Mouse (Mus musculus): ENCODE measurements at regions not wholly inside any gene's neighbourhood (a gene's known extent, or its start where the extent isn't known, plus 50 kb on each side); places are given as distances from the start of the nearest gene placed in this dataset.
A peak's percentile ranks its signal among the peaks of the same experiment; 100 is the strongest.
"Not testable (repeated sequence)": the region's sequence is repeated elsewhere in the genome, so short reads cannot be mapped to it uniquely, and the experiment has no call there.

GRCm38 (mm10) chrX:103250961-103251360 lies 64.5 kb upstream of the Nap1l2 start:
- H3K36me3 ChIP-seq (ENCODE audit: control insufficient read depth, insufficient read depth, low read length): no peaks in the 10 kb centered on the region
- no peak for ATAC-seq (replicated peaks; ENCODE audit: low FRiP score)
- 78% methylated on average over 2 of the region's 2 CpGs for WGBS
- H3K27ac ChIP-seq (ENCODE audit: low read depth, low read length): no peak overlapping the region
- no peak overlapping the region for H3K4me3 ChIP-seq (ENCODE audit: low read depth, low read length)
- DNase-seq (ENCODE audit: low spot score): no peak
- H3K9ac ChIP-seq (ENCODE audit: low read length): no peak overlapping the region
- no peak overlapping the region for H3K4me2 ChIP-seq (ENCODE audit: low read depth, low read length, severe bottlenecking)
- no peaks in the 10 kb centered on the region; the same call in 1 of the 2 replicates for H3K27me3 ChIP-seq (ENCODE audit: control insufficient read depth, insufficient read depth, low read length)
- no peaks in the 10 kb centered on the region for H3K9me3 ChIP-seq (ENCODE audit: control insufficient read depth, low read length)
- H3K4me1 ChIP-seq (replicated peaks; ENCODE audit: control insufficient read depth, insufficient read depth, low read length): no peaks in the 10 kb centered on the region

- not testable (repeated sequence) for H3K4me1 ChIP-seq (replicated peaks; ENCODE audit: control insufficient read depth, insufficient read depth, low read length); ATAC-seq (replicated peaks; ENCODE audit: low FRiP score); H3K4me2 ChIP-seq (ENCODE audit: low read depth, low read length, severe bottlenecking); DNase-seq (ENCODE audit: low spot score); H3K27me3 ChIP-seq (ENCODE audit: control insufficient read depth, insufficient read depth, low read length); H3K36me3 ChIP-seq (ENCODE audit: control insufficient read depth, insufficient read depth, low read length); H3K4me3 ChIP-seq (ENCODE audit: low read depth, low read length); H3K27ac ChIP-seq (ENCODE audit: low read depth, low read length); H3K9ac ChIP-seq (ENCODE audit: low read length); H3K9me3 ChIP-seq (ENCODE audit: control insufficient read depth, low read length)
These were observed 65.0 kb upstream of the Nap1l2 start for GRCm38 (mm10) chrX:103251478-103251877.

GRCm38 (mm10) chrX:103252056-103252850 lies 65.8 kb upstream of the Nap1l2 start:
- not testable (repeated sequence) for DNase-seq (ENCODE audit: low spot score); H3K9ac ChIP-seq (ENCODE audit: low read length); H3K27me3 ChIP-seq (ENCODE audit: control insufficient read depth, insufficient read depth, low read length); H3K4me1 ChIP-seq (replicated peaks; ENCODE audit: control insufficient read depth, insufficient read depth, low read length); H3K4me3 ChIP-seq (ENCODE audit: low read depth, low read length); H3K36me3 ChIP-seq (ENCODE audit: control insufficient read depth, insufficient read depth, low read length); ATAC-seq (replicated peaks; ENCODE audit: low FRiP score); H3K9me3 ChIP-seq (ENCODE audit: control insufficient read depth, low read length); H3K4me2 ChIP-seq (ENCODE audit: low read depth, low read length, severe bottlenecking)
- WGBS: 52% methylated on average over 1 of the region's 1 CpGs
- 0 out of 2 replicates have a peak overlapping the region, but pooled peaks have one; percentile 25 for H3K27ac ChIP-seq (ENCODE audit: low read depth, low read length)

- no peak overlapping the region for H3K9ac ChIP-seq (ENCODE audit: low read length)
- no peaks in the 10 kb centered on the region for H3K9me3 ChIP-seq (ENCODE audit: control insufficient read depth, low read length)
- H3K4me2 ChIP-seq (ENCODE audit: low read depth, low read length, severe bottlenecking): no peak overlapping the region
- no peak overlapping the region for H3K4me3 ChIP-seq (ENCODE audit: low read depth, low read length)
- 0 out of 2 replicates have a peak overlapping the region, but pooled peaks have one; percentile 25 for H3K27ac ChIP-seq (ENCODE audit: low read depth, low read length)
- no peak for DNase-seq (ENCODE audit: low spot score)
- no peaks in the 10 kb centered on the region; the same call in 1 of the 2 replicates for H3K27me3 ChIP-seq (ENCODE audit: control insufficient read depth, insufficient read depth, low read length)
- H3K4me1 ChIP-seq (replicated peaks; ENCODE audit: control insufficient read depth, insufficient read depth, low read length): no peaks in the 10 kb centered on the region
- ATAC-seq (replicated peaks; ENCODE audit: low FRiP score): no peak
- 82% methylated on average over 6 of the region's 6 CpGs for WGBS
- H3K36me3 ChIP-seq (ENCODE audit: control insufficient read depth, insufficient read depth, low read length): no peaks in the 10 kb centered on the region
These were observed 66.4 kb upstream of the Nap1l2 start for GRCm38 (mm10) chrX:103252881-103253280.

- Histone ChIP-seq H3K4me1 (replicated peaks; ENCODE audit: control insufficient read depth, insufficient read depth, low read length) (no peaks in the 10 kb centered on the region), H3K36me3 (ENCODE audit: control insufficient read depth, insufficient read depth, low read length) (no peaks in the 10 kb centered on the region), H3K27me3 (ENCODE audit: control insufficient read depth, insufficient read depth, low read length) (no peaks in the 10 kb centered on the region; the same call in 1 of the 2 replicates), H3K4me2 (ENCODE audit: low read depth, low read length, severe bottlenecking) (no peak overlapping the region), H3K4me3 (ENCODE audit: low read depth, low read length) (no peak overlapping the region), H3K9ac (ENCODE audit: low read length) (no peak overlapping the region), H3K27ac (ENCODE audit: low read depth, low read length) (no peak overlapping the region), H3K9me3 (ENCODE audit: control insufficient read depth, low read length) (no peaks in the 10 kb centered on the region)
- ATAC-seq (replicated peaks; ENCODE audit: low FRiP score): no peak
- DNase-seq (ENCODE audit: low spot score): no peak
- WGBS: 92% methylated on average over 3 of the region's 3 CpGs
These were observed 66.3 kb upstream of the Cdx4 start for GRCm38 (mm10) chrX:103254867-103255266.

GRCm38 (mm10) chrX:103259882-103260281 lies 61.3 kb upstream of the Cdx4 start:
- ATAC-seq (replicated peaks; ENCODE audit: low FRiP score) (no peak), DNase-seq (ENCODE audit: low spot score) (no peak)

More at GRCm38 (mm10) chrX:103259882-103260281, 61.3 kb upstream of the Cdx4 start:
- 5% methylated on average over 2 of the region's 2 CpGs for WGBS
- Histone ChIP-seq H3K4me3 (ENCODE audit: low read depth, low read length) (no peak overlapping the region), H3K4me1 (replicated peaks; ENCODE audit: control insufficient read depth, insufficient read depth, low read length) (no peaks in the 10 kb centered on the region), H3K9ac (ENCODE audit: low read length) (no peak overlapping the region), H3K36me3 (ENCODE audit: control insufficient read depth, insufficient read depth, low read length) (no peaks in the 10 kb centered on the region), H3K27me3 (ENCODE audit: control insufficient read depth, insufficient read depth, low read length) (peaks cover 6% of the 10 kb centered on the region; the same call in 1 of the 2 replicates), H3K9me3 (ENCODE audit: control insufficient read depth, low read length) (no peaks in the 10 kb centered on the region), H3K4me2 (ENCODE audit: low read depth, low read length, severe bottlenecking) (no peak overlapping the region), H3K27ac (ENCODE audit: low read depth, low read length) (no peak overlapping the region)
